Comparison of ENCODE assay signal across 22 mouse cellular contexts in the genomic region with DNA sequence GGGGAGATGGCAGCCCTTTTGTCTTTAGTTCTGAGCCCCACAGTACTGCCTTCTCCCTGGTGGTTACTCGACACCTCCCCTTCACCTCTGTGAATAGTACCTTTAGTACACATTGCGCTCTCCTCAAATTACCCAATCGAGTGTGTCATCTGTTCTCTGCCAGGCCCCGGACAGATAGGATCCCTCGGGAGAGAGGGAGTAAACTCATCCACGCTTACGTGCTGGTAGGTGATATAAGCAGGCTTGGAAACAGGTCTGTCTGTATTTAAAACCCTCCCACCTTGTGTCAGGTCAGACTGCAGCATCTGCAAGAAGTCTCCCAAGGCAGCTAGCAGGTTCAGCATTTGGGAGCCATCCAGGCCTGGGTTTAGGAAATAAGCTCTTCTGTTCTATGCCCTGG. TPM values are rescaled to one million over a fixed set of nuclear protein-coding genes. Genes with fewer than 3 reads are reported as not detected.
"Had no signal": no experiment of that assay in that cellular context is flagged by ENCODE, and none has a peak within 500 bp of the region (broad histone marks: within the 10 kb centered on the region; RNA-seq: fewer than 3 reads in every experiment).

No protein-coding gene starts in this region.

- H3K4me2 ChIP-seq: lung, embryonic 14.5 days; midbrain, embryonic 12.5 days; midbrain, embryonic 15.5 days; neural tube, embryonic 12.5 days; neural tube, embryonic 15.5 days had no signal

- H3K9me3 ChIP-seq: midbrain, embryonic 12.5 days; midbrain, embryonic 15.5 days; neural tube, embryonic 12.5 days; neural tube, embryonic 15.5 days had no signal

- H3K27ac ChIP-seq: layer of hippocampus, adult 2 months; left cerebral cortex, adult 2 months; macrophage; midbrain, embryonic 12.5 days; midbrain, embryonic 15.5 days; neural tube, embryonic 12.5 days; neural tube, embryonic 15.5 days had no signal

- H3K9ac ChIP-seq: lung, embryonic 14.5 days; midbrain, embryonic 12.5 days; midbrain, embryonic 15.5 days; neural tube, embryonic 12.5 days; neural tube, embryonic 15.5 days had no signal

- H3K4me1 ChIP-seq: midbrain, embryonic 12.5 days; midbrain, embryonic 15.5 days; neural tube, embryonic 12.5 days; neural tube, embryonic 15.5 days had no signal

- H3K4me3 ChIP-seq: layer of hippocampus, adult 2 months; left cerebral cortex, adult 2 months; midbrain, embryonic 12.5 days; midbrain, embryonic 15.5 days; neural tube, embryonic 12.5 days; neural tube, embryonic 15.5 days had no signal

- H3K27me3 ChIP-seq: midbrain, embryonic 12.5 days; midbrain, embryonic 15.5 days; neural tube, embryonic 12.5 days; neural tube, embryonic 15.5 days had no signal

- DNase-seq: kidney, adult 18-20 months; kidney, adult 9 months; kidney, postnatal 14 days; layer of hippocampus, adult 9-11 months; layer of hippocampus, postnatal 36 days; lung, embryonic 14.5 days; right cerebral cortex, postnatal 25 days; spleen, adult 18-20 months had no signal

- ATAC-seq: inflammation-experienced regulatory T-cells, adult 6 months; intestine, embryonic 16.5 days; lung, postnatal 0 days; midbrain, embryonic 15.5 days had no signal

- H3K36me3 ChIP-seq: midbrain, embryonic 12.5 days; midbrain, embryonic 15.5 days; neural tube, embryonic 12.5 days; neural tube, embryonic 15.5 days had no signal

RNA-seq across cellular contexts. Expression of gene Opn4, which starts 35.2 kb away (rescaled TPM):
- total RNA-seq: layer of hippocampus, adult 2 months; layer of hippocampus, postnatal 36 days; left cerebral cortex, adult 2 months; left cerebral cortex, postnatal 10 days; left cerebral cortex, postnatal 36 days; megakaryocyte, adult 5-6 weeks had no signal
- polyA plus RNA-seq: inflammation-experienced regulatory T-cells, adult 6 months; limb, embryonic 11.5 days; lung, embryonic 14.5 days; macrophage; midbrain, embryonic 12.5 days; midbrain, embryonic 15.5 days; neural tube, embryonic 12.5 days had no signal

RNA-seq across cellular contexts. Expression of gene Ldb3, which starts 46.7 kb away (rescaled TPM):
- total RNA-seq: megakaryocyte, adult 5-6 weeks had no signal
- polyA plus RNA-seq: inflammation-experienced regulatory T-cells, adult 6 months; macrophage had no signal
